Mouse (Mus musculus): ENCODE measurements around the gene Etd. TPM values are rescaled to one million over a fixed set of nuclear protein-coding genes. Genes with fewer than 3 reads are reported as not detected.
A peak's percentile ranks its signal among the peaks of the same experiment; 100 is the strongest.
"Not testable (repeated sequence)": the region's sequence is repeated elsewhere in the genome, so short reads cannot be mapped to it uniquely, and the experiment has no call there.

Etd gene
- not detected for total RNA-seq (2021)
- long read RNA-seq, experiment 1 = 0 reads
- long read RNA-seq, experiment 2 = 0 reads

DNA sequence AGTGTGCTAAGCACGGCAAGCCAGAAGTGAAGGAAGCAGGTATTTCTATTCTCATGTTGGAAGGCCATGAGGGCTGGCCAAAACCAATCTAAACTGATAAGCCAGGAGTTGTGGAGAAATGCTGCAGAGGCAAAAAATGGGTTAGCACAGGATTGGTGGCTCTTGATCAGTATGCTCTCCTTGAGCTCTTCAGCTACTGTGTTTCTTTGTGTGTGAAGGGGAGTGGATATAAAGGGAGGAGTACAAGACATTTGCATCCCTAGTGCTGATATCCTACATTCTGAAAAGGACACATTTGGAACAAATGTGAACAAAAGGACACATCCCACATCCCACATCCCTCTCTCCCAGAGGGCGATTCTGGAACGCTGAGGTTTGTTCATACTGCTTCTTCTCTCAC is at the start of gene Etd:
Gene Etd, plus strand, starts transcription at position 301 of the 400 bp plus-strand sequence.
- DNase-seq = no peak

DNA sequence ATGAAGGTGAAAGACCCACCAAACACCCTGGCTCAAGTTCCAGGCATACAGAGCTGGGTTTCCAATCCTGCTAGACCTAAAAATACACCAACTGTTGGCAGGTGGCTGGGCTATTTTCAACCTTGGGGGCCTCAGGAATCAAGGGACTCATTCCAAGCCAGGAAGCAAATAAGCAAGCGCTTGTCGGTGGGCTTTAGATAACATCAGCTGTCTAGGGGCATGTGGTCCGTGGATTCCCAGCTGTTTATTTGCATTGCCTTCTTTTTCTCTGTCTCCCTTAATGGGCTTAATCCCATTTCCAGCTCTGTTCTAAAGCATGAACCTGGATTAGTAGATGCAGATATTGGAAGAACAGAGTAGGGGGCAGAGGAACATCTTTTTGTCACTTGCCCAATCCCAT is 48.4 kb upstream of the Etd start:
- no peak for DNase-seq

DNA sequence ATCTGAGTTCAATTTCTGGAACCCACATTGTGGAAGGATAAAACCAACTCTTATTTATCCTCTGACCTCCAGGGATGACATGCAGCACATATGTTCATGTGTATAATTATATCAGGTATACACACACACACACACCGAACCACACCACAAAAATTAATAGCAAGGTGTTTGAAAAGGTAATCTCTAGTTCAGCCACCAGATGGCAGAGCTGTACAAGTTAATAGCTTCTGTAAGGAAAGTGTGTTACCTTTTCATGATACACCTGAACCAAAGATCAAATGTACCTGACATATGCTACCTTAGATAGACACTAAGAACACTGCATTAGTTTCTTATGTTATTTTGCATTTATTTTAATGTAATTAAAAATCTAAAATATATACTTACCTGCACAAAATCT is 1.8 kb upstream of the Etd start:
- DNase-seq = peak; percentile 12

DNA sequence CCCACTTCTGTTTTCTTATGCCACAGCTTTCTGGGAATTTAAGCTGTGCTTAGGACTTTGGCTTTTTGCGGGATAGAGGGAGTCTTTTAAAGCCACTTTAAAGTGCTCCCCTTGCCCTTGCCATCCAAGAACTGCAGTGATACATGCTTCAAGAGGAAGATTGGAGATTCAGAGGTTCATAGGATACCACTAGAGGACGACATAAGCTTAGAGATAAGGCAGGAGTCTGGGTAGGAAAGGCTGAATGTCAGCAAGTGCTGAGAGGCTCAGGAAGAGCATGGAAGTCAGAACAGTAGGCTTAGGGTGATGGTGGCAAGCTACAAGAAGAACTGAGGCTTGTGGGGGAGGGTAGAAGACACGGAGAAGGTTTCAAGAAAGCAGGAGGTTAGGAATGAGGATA is 24.9 kb downstream of the Etd start:
- no peak for DNase-seq

DNA sequence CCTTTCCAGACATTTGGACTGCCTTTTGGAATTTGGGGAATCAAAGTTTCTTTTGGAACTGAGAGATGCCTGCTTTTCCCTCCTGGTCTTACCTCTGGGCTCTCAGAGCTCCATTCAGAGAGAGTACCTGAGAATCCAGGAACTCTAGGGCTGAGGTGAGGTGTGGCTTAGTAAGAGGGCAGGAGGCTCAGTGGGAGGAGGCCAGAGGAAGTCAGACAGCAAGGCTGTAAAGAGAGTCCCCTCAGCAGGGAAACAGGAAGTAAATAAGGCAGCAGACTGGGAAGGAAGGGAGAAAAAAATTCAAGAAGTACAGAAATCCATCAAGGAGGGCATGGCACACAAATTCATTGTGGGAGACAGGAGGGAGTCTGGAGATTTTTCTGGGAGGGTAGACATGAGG is 29.5 kb downstream of the Etd start:
- not testable (repeated sequence) for DNase-seq

Other genes starting within 250 kb of the Etd start
- not detected for gene Plac1, start 194.8 kb upstream of the Etd start, total RNA-seq (2021)
- gene Fam122b, start 165.1 kb upstream of the Etd start, total RNA-seq (2021) = 10 to 100 TPM in 1 of 2 experiments, 1 to 10 TPM in 1; 8.2 to 15.1 TPM
- not detected for gene Fam122c, start 161.5 kb upstream of the Etd start, total RNA-seq (2021)
- gene Mospd1, start 64.4 kb upstream of the Etd start, total RNA-seq (2021) = 10 to 100 TPM; 25.7 to 29.2 TPM
- gene Rtl8c, start 173.1 kb downstream of the Etd start, total RNA-seq (2021) = 10 to 100 TPM; 83.5 to 86.7 TPM
- gene Gm14597, start 174.1 kb downstream of the Etd start, total RNA-seq (2021) = not detected
- 100 to 1,000 TPM; 140 to 145 TPM for gene Rtl8a, start 208.8 kb downstream of the Etd start, total RNA-seq (2021)
- 10 to 100 TPM; 87.7 to 93.6 TPM for gene Rtl8b, start 235.5 kb downstream of the Etd start, total RNA-seq (2021)

Measured in adrenal gland, postnatal 10 days (tissue).